Mouse (Mus musculus) heart, embryonic 10.5 days (tissue): Measurements from ENCODE around the gene Ctbp1. TPM values are rescaled to one million over a fixed set of nuclear protein-coding genes. Genes with fewer than 3 reads are reported as not detected.

ENCODE experiments used
- DNase-seq: peaks from one replicate; pipeline ENCODE4 v3.0.0-alpha.2; 2017; ENCODE audit warnings: low spot score
- H3K27ac ChIP-seq: fragments of 300-500 bp; sonication (generic); 2 replicates; pipeline ENCODE4 v1.5.1; 2016; ENCODE audit warnings: mild to moderate bottlenecking
- H3K27me3 ChIP-seq: fragments of 300-500 bp; sonication (generic); 2 replicates; pipeline ENCODE4 v1.6.1; 2016; ENCODE audit warnings: mild to moderate bottlenecking; ENCODE audit not compliant: poor library complexity, insufficient read depth, severe bottlenecking
- H3K36me3 ChIP-seq: fragments of 300-500 bp; sonication (generic); 2 replicates; pipeline ENCODE4 v1.6.1; 2016; ENCODE audit warnings: mild to moderate bottlenecking, moderate library complexity
- H3K4me1 ChIP-seq: fragments of 300-500 bp; sonication (generic); 2 replicates; pipeline ENCODE4 v1.6.1; 2016; ENCODE audit warnings: mild to moderate bottlenecking
- H3K4me3 ChIP-seq: fragments of 300-500 bp; sonication (generic); 2 replicates; pipeline ENCODE4 v1.5.1; 2016; ENCODE audit warnings: mild to moderate bottlenecking, moderate library complexity
- H3K9me3 ChIP-seq: fragments of 300-500 bp; sonication (generic); 2 replicates; pipeline ENCODE4 v1.6.1; 2016; ENCODE audit warnings: mild to moderate bottlenecking, moderate library complexity
- WGBS: fragments of 180-500 bp; shearing (Covaris S2); methylation state at CpG from one replicate; pipeline ENCODE4 v1.1.7; 2016; 5-methylcytosine and 5-hydroxymethylcytosine counted together
- polyA plus RNA-seq: library from polyadenylated mRNA; unstranded; fragments of >200 nt; fragmentation: Nextera tagmentation; extraction: Ambion mirVana; gene quantifications from 2 replicates; pipeline ENCODE4 v1.2.1, GENCODE M21; 2016

Gene Ctbp1
- polyA plus RNA-seq, 1 experiment from 2014 or later: 331 TPM

DNA sequence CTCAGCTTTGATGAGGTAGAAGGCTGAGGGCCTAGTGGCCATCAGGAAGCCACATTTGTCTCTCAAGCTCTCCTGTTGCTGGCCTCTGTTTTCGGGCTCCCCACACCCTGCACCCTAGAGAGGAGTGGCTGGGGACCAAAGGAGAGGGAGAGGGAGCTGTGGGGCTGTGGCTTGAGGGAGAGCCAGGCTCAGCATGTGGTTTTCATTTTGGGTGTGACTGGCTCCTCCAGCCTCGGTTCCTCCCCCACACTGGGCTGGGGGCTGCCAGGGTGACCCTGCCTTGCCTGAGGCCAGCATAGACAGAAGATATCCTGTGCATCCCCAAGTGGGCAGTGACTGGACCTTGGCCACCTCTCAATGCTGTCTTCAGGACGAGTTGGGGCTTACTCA lies 36.5 kb downstream of the Ctbp1 start:
- H3K27me3 ChIP-seq: no peaks in the 10 kb centered on the region
- no peak for DNase-seq
- H3K27ac ChIP-seq: peak overlapping the region; percentile 47
- no peak overlapping the region for H3K4me3 ChIP-seq
- H3K36me3 ChIP-seq: peaks cover 21% of the 10 kb centered on the region
- WGBS: 63% methylated on average over 3 of the region's 3 CpGs
- no peaks in the 10 kb centered on the region for H3K9me3 ChIP-seq
- peaks cover 60% of the 10 kb centered on the region for H3K4me1 ChIP-seq

DNA sequence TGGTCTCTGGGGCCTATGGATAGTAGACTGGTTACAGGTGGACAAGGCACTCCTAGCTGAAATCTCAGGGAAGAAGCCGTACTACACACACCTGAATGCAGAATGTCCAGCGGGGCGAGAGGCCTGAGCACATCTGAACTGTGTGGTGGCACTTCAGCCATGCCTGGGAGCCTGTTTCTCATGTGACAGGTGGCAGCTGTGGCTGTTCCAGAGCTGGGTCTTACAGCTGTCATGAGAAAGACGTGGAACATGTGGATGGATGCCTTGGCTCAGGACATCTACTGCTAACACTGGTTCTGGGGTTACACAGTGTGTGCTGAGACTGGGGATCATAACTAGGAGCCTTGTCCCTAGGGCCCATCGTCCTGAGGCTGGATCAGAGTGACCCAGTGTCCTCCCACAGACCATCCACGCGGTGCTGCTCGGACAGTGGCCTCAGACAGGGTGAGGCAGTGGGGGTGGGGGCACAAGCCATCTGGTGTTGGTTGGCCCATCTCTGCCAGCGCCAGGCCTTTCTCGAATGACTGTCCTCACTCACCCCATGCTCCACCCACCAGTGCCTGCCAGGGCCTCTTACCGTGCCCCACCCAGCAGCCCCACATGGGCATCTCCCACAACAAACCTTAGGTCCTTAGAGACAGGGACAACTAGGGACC lies 37.1 kb downstream of the Ctbp1 start:
- Histone ChIP-seq H3K4me3 (no peak overlapping the region), H3K4me1 (peaks cover 65% of the 10 kb centered on the region), H3K36me3 (peaks cover 16% of the 10 kb centered on the region), H3K27ac (peak overlapping the region; percentile 47), H3K27me3 (no peaks in the 10 kb centered on the region), H3K9me3 (no peaks in the 10 kb centered on the region)
- DNase-seq: no peak
- WGBS: 88% methylated on average over 11 of the region's 11 CpGs

DNA sequence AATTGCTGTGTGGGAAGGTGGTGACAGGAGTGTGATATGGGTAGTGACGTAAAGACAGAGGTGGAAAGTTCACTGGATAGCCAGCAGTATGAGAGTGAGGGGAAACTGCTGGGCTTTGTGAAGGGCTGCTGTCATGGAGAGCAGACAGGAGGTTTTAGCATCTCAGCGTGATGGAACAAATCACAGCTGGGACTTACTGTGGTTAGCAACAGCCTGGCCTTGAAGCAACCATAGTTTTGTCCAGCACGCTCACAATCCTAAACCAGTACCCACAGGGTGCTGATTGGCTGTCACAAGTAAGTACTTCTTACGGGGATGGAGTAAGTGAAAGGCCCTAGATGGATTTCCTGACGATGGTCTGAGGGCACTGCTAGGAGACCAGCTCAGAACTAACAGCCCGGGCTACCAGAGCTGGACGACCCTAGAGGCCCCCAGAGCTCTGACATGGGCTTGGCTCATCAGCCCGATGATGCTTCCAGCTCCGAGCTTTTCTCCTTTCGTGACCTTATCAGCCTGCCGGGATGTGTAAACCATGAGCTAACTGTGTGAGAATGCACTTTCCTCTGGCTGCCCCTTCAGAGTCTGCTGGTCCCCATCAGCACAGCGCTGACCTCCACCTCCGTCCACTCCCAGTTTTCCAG lies 40.3 kb downstream of the Ctbp1 start:
- Histone ChIP-seq H3K27me3 (no peaks in the 10 kb centered on the region), H3K27ac (peak overlapping the region; percentile 85), H3K9me3 (no peaks in the 10 kb centered on the region), H3K36me3 (no peaks in the 10 kb centered on the region), H3K4me3 (peak overlapping the region; percentile 44), H3K4me1 (peaks cover 60% of the 10 kb centered on the region)
- 13% methylated on average over 13 of the region's 13 CpGs for WGBS
- DNase-seq: peak; percentile 90

GRCm38 (mm10) chr5:33232791-33233190 lies 42.0 kb downstream of the Ctbp1 start:
- Histone ChIP-seq H3K27me3 (no peaks in the 10 kb centered on the region), H3K36me3 (no peaks in the 10 kb centered on the region), H3K4me3 (no peak overlapping the region), H3K4me1 (peaks cover 56% of the 10 kb centered on the region), H3K9me3 (no peaks in the 10 kb centered on the region), H3K27ac (peak overlapping the region; percentile 67; the same call in 1 of the 2 replicates)
- no peak for DNase-seq
- WGBS: 77% methylated on average over 5 of the region's 5 CpGs

- no peak for DNase-seq
- no peaks in the 10 kb centered on the region for H3K9me3 ChIP-seq
- H3K27ac ChIP-seq: peak overlapping the region; percentile 68; the same call in 1 of the 2 replicates
- no peaks in the 10 kb centered on the region for H3K36me3 ChIP-seq
- WGBS: 51% methylated on average over 5 of the region's 5 CpGs
- peaks cover 56% of the 10 kb centered on the region for H3K4me1 ChIP-seq
- H3K27me3 ChIP-seq: no peaks in the 10 kb centered on the region
- H3K4me3 ChIP-seq: no peak overlapping the region
Observed at GRCm38 (mm10) chr5:33230285-33230684, 44.5 kb downstream of the Ctbp1 start.

DNA sequence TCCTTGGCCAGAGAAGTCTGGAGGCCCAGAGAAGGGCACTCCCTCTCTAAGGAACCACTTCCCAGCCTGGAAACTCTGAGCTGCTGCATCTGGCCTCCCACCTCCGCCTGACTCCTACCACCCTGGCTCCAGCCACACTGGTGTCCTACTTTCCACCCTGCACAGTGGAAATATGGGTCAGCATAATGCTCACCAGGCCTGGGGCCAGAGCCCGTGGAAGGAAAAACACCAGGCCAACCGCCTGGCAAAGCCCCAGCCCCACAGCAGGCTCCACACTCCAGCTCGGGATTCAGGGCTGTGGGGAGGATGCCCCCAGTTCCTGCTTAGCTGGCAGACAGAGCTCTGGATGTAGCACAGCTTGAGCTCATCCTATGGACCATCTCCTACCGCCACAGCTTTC lies 46.4 kb downstream of the Ctbp1 start:
- DNase-seq: no peak
- Histone ChIP-seq H3K4me1 (peaks cover 56% of the 10 kb centered on the region), H3K27ac (peak overlapping the region; percentile 81), H3K4me3 (no peak overlapping the region), H3K36me3 (no peaks in the 10 kb centered on the region), H3K9me3 (no peaks in the 10 kb centered on the region), H3K27me3 (no peaks in the 10 kb centered on the region)
- WGBS: 59% methylated on average over 5 of the region's 5 CpGs

- no peak for DNase-seq
- Histone ChIP-seq H3K4me3 (no peak overlapping the region), H3K27me3 (no peaks in the 10 kb centered on the region), H3K27ac (0 out of 2 replicates have a peak overlapping the region, but pooled peaks have one; percentile 62), H3K36me3 (no peaks in the 10 kb centered on the region), H3K9me3 (no peaks in the 10 kb centered on the region), H3K4me1 (peaks cover 69% of the 10 kb centered on the region)
- WGBS: 93% methylated on average over 5 of the region's 5 CpGs
Observed at GRCm38 (mm10) chr5:33225673-33226072, 49.1 kb downstream of the Ctbp1 start.

DNA sequence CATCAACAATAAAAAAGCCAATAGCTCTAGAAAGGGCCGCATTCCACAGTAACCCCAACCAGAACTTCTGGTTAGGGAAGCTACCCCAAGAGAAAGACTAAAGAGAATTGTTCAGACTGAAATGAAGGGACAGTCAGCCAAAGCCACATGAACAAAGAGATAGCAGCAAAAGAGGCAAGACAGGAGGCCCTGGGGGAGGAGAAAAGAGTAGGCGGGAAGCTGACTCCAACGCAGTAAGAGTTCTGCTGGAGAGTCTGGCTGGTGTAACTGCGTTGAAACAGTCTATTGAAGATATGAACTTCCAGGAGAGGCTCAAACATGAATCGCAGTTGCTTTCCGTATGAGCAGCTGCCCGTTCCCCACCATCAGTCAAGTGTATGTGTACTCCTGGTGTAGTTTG lies 50.3 kb downstream of the Ctbp1 start:
- H3K36me3 ChIP-seq: no peaks in the 10 kb centered on the region
- no peaks in the 10 kb centered on the region for H3K9me3 ChIP-seq
- no peak overlapping the region for H3K4me3 ChIP-seq
- no peaks in the 10 kb centered on the region for H3K27me3 ChIP-seq
- peaks cover 69% of the 10 kb centered on the region for H3K4me1 ChIP-seq
- WGBS: 59% methylated on average over 7 of the region's 7 CpGs
- no peak for DNase-seq
- peak overlapping the region; percentile 62; the same call in 1 of the 2 replicates for H3K27ac ChIP-seq

GRCm38 (mm10) chr5:33222841-33223744 lies 51.7 kb downstream of the Ctbp1 start:
- peaks cover 72% of the 10 kb centered on the region for H3K4me1 ChIP-seq
- H3K4me3 ChIP-seq: no peak overlapping the region
- H3K9me3 ChIP-seq: no peaks in the 10 kb centered on the region
- H3K36me3 ChIP-seq: no peaks in the 10 kb centered on the region
- no peaks in the 10 kb centered on the region for H3K27me3 ChIP-seq
- 42% methylated on average over 9 of the region's 9 CpGs for WGBS
- H3K27ac ChIP-seq: peak overlapping the region; percentile 76
- DNase-seq: no peak

GRCm38 (mm10) chr5:33222389-33222788 lies 52.4 kb downstream of the Ctbp1 start:
- H3K36me3 ChIP-seq: no peaks in the 10 kb centered on the region
- H3K4me1 ChIP-seq: peaks cover 77% of the 10 kb centered on the region
- H3K9me3 ChIP-seq: no peaks in the 10 kb centered on the region
- DNase-seq: no peak
- no peaks in the 10 kb centered on the region for H3K27me3 ChIP-seq
- no peak overlapping the region for H3K4me3 ChIP-seq
- H3K27ac ChIP-seq: peak overlapping the region; percentile 76
- 27% methylated on average over 6 of the region's 6 CpGs for WGBS

DNA sequence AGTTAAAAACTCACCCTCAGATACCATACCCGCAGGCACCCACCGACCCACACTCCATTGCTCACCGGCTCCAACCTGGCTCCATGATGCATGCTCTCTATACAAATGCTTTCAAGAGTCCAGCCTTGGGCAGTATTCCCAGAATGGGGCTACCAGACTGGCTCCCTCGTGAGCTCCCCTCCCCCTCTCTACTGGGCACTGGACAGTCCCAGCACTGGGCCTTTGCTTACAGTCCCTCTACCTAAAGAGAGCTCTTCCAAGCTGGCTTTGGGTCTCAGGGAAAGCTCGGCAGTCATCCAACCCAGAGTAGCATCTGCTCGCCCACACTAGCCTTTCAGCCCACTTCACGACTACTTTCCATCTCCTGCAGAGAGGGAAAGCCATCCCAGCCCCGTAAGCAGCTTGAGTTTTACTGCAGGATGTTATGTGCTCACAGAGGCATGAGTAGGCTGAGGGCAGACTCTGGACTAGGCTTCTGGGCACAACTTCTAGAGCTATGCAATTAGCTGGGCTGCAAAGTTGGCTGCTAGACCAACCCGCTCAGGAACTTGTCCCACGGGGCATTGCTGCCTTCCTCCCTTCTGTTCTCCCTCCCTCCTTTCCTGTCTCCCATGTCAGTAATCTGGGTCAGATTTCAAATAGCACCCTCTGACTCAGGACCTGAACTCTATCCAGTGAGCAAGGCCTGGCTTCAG lies 54.3 kb downstream of the Ctbp1 start:
- Histone ChIP-seq H3K27ac (peak overlapping the region; percentile 57; the same call in 1 of the 2 replicates), H3K9me3 (no peaks in the 10 kb centered on the region), H3K4me1 (peaks cover 92% of the 10 kb centered on the region), H3K4me3 (no peak overlapping the region), H3K36me3 (no peaks in the 10 kb centered on the region), H3K27me3 (no peaks in the 10 kb centered on the region)
- WGBS: 72% methylated on average over 10 of the region's 10 CpGs
- no peak for DNase-seq

DNA sequence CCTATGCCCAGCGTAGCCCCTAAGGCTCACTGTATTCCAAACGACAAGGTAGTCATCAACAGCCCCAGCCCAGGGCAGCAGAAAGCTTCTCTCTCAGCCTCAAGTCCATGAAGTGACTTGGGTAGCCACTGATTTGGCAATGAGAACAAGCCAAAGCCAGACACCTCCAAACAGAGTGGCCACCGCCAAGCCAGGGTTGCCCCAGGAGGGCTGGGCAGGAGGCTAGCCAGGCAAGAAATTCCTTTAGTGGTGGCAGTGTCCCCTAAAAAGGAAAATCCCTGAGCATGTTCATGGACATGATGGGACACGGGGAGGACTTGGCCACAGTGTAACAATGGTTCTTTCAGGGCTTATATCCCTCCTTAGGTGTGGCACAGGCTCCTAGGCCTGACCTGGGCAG lies 55.0 kb downstream of the Ctbp1 start:
- DNase-seq: no peak
- Histone ChIP-seq H3K9me3 (no peaks in the 10 kb centered on the region), H3K4me1 (peaks cover 92% of the 10 kb centered on the region), H3K36me3 (no peaks in the 10 kb centered on the region), H3K27ac (peak overlapping the region; percentile 57; the same call in 1 of the 2 replicates), H3K4me3 (no peak overlapping the region), H3K27me3 (no peaks in the 10 kb centered on the region)
- 90% methylated on average over 4 of the region's 4 CpGs for WGBS
